Mouse (Mus musculus) G1E-ER4 (cell line): ENCODE results near the gene Tmem88. TPM values are rescaled to one million over a fixed set of nuclear protein-coding genes. Genes with fewer than 3 reads are reported as not detected.
"Not testable (repeated sequence)": the region's sequence is repeated elsewhere in the genome, so short reads cannot be mapped to it uniquely, and the experiment has no call there.

Experiments
- GATA1 ChIP-seq: IDR thresholded peaks from one replicate; pipeline ENCODE4 v1.8.0; 2012; ENCODE audit warnings: low read length, inconsistent platforms
- polyA plus RNA-seq: library from polyadenylated mRNA; stranded (reverse); fragments of >175 nt; gene quantifications from 2 replicates; pipeline ENCODE4 v1.2.3, GENCODE M21; 2012

Gene Tmem88
- polyA plus RNA-seq, 1 experiment: 3.6 TPM

GRCm38 (mm10) chr11:69400083-69400850, 2.2 kb upstream of the Tmem88 start:
- TF ChIP-seq GATA1: no peak

DNA sequence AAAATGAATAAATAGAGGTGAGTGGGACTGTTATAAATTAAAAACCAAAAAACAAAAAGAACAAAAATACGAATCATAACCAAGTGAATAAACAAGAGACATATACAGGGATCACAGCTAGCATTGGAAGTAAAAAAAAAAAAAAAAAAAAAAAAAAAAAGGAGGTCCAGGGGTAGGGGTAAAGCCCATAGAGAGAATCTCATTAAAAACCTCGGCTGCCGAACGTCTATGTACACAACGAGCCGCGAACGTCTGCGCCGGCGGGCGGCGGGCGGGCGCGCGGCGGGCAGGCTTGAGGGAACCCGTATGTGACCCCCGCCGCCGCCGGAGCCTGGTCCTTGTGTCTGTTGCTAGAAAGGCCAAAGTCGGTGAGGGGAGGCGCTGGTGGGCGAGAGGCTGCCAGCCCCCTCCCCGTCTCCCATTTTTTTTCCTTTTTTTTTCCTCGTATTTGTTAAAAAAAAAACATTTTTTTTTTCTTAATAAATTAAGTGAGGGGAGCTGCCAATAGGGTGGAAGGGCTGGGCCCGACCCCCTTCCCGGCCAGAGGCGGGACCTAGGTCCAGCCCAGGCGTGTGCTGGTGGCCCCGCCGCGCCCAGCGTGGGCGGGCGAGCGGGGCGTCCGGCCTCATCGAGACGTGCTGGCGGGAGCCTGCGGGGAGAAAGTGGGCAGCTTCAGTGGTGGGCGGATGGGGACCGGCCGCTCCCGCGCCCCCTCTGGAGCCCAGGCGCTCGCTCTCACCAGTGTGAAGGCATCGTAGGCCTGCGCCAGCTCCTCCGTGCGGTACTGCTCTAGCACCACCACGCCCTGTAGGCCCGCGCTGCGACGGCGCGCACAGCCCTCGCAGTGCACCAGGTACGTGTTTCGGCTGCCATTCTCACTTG, 1.4 kb upstream of the Tmem88 start:
- TF ChIP-seq GATA1: no peak

DNA sequence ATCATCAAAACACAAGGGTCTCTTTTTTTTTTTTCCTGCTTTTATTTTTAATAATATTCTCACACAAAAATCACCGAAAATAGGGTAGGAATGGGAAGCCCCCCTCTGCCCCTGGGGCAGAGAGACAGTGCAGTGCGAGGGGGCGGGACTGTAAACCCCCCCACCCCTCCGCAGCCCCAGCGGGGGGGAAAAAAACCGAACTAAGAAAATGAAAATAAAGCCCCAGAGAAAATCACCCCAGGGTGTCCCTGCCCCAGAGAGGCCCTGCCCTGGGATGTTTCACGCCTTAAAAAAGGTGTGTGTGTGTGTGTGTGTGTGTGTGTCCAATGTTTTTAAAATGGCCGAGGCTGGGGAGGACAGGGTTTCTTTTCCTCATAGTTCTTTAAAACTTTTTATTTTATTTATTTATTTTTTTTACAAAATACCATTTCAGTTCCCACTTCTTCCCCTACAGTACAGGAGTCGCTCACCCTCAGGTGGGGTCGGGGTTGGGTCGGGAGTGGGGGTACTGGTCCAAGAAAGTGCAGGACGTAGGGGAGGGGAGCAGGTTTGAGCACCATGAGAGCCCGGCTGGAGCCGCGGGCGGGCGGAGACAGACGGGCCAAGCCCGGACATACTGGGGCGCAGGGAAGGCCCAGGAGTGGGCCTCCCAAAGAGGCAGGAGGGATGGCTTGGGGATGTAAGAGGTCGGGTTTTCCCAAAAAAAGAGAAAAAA, 609 bp upstream of the Tmem88 start:
- TF ChIP-seq GATA1: no peak

DNA sequence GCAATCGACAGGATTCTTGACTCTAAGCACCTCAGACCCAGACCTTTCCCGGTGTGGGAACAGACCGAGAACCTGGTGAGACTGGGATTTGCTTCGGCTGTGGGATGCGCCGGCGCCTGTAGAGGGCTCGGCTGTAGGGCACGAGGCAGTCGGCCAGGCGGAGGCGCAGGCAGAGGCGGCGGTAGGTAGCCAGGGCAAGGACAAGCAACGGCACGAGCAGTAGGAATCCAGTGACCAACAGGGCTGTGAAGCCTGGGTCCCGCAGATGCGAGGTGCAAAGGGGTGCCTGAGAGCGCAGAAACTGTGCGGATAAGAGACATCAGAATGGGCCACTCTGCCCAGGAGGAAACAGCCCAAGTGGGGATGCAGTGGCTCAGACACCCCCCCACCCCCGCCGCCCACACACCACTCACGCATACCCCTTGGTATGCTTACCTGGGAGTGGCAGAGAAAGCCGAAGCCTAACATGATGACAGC, 415 bp downstream of the Tmem88 start:
- TF ChIP-seq GATA1: no peak

DNA sequence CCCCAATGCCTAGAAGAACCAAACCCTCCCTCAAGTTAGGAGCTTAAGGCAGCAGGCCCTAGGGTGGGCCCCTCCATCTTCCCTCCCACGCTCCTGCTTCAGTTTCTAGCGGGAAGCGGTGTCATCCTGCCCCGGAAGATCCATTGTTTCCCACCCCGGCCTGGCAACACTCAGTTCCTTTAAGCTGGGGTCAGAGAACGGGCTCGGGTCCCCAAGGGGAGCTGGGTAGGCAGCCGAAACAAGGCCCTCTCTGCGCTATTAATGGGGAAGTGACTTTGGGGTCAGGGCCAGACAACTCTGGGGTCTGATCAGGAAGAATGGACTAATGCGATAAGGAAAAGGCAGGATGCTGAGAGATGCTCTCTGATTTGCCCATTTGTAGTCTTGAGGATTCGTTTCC, 1.3 kb downstream of the Tmem88 start:
- no peak for TF ChIP-seq GATA1

DNA sequence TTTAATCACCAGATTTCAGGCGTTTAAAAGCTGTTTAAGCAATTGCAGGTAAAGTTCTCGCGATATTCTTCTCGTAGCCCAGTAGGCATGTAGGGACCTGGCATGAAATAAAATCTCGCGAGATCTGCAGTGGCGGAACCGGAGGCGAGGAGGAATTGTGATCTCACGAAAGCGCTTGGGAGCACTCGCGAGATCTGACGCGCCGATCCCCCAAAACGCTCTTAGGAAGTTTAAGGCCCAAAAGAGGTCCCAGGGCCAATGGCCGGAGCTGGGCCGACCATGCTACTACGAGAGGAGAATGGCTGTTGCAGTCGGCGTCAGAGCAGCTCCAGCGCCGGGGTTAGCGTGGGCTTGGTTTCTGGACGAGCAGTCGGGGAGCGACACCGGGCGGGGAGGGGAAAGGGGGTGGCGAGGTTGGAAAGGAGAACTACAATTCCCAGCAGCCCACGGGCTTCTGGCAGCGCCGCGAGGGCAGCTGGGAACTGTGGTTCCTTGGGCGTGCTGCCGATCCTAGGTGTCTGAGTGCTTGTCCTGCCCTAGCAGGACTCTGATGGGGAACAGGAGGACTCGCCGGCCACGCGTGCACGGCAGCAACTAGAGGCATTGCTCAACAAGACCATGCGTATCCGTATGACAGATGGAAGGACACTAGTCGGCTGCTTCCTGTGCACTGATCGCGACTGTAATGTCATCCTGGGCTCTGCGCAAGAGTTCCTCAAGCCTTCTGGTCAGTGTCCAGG, 2.2 kb downstream of the Tmem88 start:
- TF ChIP-seq GATA1: no peak

DNA sequence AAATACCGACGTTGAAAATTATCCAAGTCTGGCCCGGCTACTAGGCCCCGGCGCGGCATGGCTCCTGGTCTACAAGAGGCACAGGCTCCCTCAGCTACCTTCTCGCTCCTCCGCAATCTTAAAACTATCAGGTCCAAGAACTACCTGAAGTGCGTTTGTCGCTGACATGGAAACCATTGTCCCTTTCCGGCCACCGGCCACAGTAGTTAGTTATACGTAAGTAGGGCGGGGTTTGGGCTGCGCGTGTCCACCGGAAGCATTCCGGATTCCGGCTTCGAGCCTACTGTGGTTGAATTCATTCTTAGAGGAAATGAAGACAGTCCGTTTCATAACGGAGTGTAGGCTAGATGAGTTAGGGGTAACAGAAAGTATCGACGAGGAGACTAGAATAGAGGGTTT, 2.8 kb downstream of the Tmem88 start, which contains the start of the genes Naa38 and Cyb5d1:
Naa38 (plus strand) TSS at position 253 of the 399 bp plus-strand sequence.
Cyb5d1 (minus strand) TSS at position 397 of the 399 bp plus-strand sequence.
- not testable (repeated sequence) for TF ChIP-seq GATA1

DNA sequence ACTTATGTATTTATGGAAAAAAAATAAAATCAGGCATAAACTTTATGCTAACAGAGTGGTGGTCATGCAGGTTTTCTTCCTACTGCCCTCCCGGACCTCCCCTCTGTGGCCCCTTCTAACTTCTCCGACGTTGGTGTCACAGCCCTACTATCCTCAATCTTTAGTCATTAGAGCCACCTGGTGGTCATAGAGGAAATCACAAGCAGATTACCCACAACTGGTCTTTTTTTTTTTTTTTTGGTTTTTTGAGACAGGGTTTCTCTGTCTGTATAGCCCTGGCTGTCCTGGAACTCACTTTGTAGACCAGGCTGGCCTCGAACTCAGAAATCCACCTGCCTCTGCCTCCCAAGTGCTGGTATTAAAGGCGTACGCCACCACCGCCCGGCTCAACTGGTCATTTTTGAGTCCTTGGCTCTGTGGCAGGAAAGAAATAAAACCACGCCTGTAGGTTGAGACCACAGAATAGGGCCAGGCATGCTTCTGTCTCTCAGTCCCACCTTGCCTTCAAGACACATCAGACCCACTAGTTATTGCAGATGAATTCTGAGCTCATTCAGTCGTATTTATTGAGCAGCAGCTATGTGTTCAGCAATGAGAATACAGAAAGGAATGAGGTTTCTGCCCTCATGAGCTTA, 7.5 kb downstream of the Tmem88 start:
- no peak for TF ChIP-seq GATA1

DNA sequence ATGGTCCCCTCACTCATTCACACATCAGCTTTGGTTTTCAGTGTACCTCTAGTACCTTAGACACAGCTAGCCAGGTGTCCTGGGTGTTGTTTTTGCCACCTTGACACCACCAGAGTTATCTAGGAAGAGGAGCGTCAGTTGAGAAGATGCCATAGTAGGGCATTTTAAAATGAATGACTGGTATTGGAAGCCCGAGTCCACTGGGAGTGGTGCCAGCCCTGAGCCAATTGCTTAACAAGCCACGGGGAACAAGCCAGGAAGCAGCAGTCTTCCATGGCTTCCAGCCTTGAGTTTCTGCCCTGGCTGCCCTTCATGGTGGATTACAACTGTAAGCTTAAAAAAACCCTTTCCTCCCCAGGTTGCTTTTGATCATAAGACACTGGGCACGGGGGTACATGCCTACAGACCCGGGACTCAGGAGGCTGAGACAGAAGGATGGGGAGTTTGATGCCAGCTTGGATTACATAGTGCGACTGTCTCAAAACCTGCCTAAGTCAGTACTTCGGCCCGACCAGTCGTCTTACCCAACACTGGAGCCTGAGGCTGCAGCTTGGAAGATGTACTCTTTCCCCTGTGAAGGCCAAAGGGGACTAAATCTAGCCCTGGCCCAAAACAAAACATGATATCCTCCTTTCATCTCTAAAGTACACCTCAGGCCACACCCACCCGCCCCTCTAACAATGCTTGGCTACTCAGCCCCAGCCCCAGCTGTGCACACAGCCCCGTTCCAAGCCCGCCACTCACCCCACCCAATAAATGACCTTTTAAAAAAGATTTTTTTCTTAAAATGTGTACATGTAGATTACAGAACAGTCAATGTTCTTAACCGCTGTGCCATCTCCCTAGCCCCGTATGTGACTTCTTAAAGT, 8.3 kb downstream of the Tmem88 start:
- no peak for TF ChIP-seq GATA1

GRCm38 (mm10) chr11:69388680-69389079, 9.4 kb downstream of the Tmem88 start:
- TF ChIP-seq GATA1: no peak

DNA sequence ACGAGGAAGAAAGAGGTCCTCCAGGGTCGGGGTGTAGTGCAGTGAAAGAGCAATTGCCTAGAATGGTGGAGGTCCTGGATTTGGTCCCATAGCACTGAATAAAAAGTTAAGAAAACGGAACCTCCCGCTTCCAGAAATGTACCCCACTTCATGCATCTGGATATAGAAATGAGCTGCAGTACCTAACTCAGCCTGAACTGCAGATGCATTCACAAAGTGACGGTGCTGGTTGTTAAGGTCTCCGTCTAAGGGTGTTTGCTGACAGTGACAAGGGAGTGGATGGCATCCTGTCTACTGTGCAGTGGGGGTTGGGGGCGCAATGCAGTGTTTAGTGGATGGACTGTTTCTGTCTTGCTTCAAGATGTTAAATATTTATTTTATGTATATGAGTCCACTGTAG, 11.3 kb downstream of the Tmem88 start:
- no peak for TF ChIP-seq GATA1

GRCm38 (mm10) chr11:69384979-69385378, 13.1 kb downstream of the Tmem88 start:
- no peak for TF ChIP-seq GATA1

DNA sequence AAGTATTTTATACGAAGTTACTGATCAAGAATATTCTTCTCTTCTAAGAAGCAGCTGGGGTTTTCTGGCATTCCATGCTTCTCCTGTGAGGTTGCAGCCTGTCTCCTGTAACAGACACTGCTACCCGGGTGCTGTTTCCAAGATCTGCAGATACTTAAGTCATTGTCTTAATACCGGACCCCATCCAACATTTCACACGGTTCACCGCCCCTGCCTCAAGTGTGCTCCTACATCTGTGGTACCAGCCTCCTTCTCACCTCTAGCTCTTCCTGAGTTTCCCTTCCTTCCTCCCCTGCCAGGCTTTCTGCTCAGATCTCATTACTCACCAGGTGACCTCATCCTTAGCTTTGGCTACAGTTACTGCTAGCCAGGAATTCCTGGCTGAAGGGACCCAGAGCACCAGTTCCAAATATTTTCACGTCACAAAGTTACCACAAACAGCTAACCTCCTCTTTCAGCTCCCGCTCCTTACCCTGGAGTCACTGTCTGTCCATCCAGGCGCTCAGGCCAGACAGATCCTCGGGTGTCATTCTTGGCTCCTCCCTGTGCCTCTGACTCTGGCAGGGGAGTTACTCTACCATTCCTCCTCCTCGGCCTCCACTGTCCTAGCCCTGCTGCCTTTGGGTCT, 15.4 kb downstream of the Tmem88 start:
- TF ChIP-seq GATA1: no peak

GRCm38 (mm10) chr11:69381356-69381755, 16.7 kb downstream of the Tmem88 start:
- no peak for TF ChIP-seq GATA1
